Mouse (Mus musculus): ENCODE measurements around the gene Skil. TPM values are rescaled to one million over a fixed set of nuclear protein-coding genes. Genes with fewer than 3 reads are reported as not detected.

Skil gene
- polyA plus RNA-seq, 1 experiment, result 24.5 TPM

DNA sequence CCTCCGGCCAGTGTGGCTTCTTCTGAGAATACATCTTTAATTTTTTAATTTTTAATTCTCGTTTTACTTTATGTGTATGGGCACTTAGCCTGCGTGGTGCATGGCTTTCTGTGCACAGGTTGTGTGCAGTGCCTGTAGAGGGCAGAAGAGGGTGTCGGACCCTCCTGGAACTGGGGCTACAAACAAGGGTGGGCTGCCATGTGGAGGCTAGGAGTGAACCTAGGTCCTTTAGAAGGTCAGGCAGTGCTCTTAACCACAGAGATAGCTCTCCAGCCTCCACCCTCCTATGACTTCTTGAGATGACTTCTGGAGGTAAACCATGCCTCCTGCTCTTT, 33.1 kb upstream of the Skil start:
- TF ChIP-seq POLR2A (IDR thresholded peaks at IDR 0.05; ENCODE audit: borderline replicate concordance, extremely low read depth, insufficient read depth, insufficient read length, poor library complexity, severe bottlenecking) (no peak), CTCF (IDR thresholded peaks at IDR 0.05; ENCODE audit: borderline replicate concordance, extremely low read depth, insufficient read depth, insufficient read length) (peak; percentile 31; the same call in 1 of the 2 replicates)
- DNase-seq (ENCODE audit: low read depth), result no peak

DNA sequence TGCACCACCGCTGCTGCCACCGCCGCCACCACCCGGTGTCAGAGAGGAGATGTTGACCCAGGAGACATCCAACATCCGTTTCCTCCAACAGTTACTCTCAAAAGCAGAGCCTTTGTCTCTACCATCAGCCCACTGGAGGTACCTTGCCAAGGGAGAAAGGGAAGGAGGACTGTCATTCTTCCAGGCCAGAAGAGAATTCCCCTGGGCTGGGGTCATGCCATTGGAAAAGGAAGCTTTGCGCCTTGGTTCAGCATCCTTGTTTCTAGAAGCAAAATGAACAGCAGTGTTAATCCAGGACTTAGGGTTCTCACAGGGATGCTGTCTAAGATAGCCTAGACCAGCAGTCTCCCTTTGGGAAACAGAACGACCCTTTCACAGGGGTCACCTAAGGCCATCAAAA, 32.5 kb upstream of the Skil start:
- TF ChIP-seq POLR2A (IDR thresholded peaks at IDR 0.05; ENCODE audit: borderline replicate concordance, extremely low read depth, insufficient read depth, insufficient read length, poor library complexity, severe bottlenecking) (no peak), CTCF (IDR thresholded peaks at IDR 0.05; ENCODE audit: borderline replicate concordance, extremely low read depth, insufficient read depth, insufficient read length) (no peak)
- DNase-seq (ENCODE audit: low read depth), result no peak

DNA sequence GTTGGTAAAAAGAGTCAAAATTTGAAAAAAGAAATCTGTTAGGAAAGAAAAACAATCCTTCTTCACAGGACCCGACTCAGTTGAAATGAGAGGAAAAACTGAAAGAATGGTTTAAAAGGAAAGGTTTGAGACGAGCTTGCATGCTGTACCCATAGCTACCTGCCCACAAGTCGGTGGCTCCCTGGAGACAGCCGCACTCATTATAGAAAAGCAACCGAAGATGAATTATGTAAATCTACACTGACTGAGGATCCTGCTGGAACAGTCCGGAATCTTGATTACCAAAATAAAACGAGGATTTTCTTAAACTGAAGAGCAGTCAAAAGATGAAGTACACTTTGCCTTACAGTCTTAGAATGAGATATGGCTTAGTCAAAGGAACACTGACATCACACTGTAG, 26.4 kb upstream of the Skil start:
- no peak for TF ChIP-seq POLR2A (IDR thresholded peaks at IDR 0.05; ENCODE audit: borderline replicate concordance, extremely low read depth, insufficient read depth, insufficient read length, poor library complexity, severe bottlenecking)
- TF ChIP-seq CTCF (IDR thresholded peaks at IDR 0.05; ENCODE audit: borderline replicate concordance, extremely low read depth, insufficient read depth, insufficient read length), result no peak
- no peak for DNase-seq (ENCODE audit: low read depth)

DNA sequence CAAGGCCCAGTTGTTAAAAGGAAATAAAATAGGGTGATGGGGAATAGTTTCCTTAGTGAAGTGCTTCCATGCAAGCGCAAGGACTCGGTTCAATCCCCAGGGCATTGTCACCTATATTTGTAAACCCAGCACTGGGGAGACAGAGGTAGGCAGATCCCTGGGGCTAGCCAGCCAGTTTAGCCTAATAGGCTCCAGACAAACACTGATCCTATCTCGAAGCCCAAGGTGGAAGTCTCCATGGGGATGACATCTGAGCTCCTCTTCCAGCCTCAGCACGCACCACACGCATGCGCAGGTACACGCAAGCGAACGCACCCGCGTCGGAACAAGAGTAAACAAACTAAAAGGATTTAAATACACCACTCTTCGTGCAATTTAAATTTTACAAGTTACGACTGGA, 23.1 kb upstream of the Skil start:
- DNase-seq (ENCODE audit: low read depth), result no peak
- TF ChIP-seq CTCF (IDR thresholded peaks at IDR 0.05; ENCODE audit: borderline replicate concordance, extremely low read depth, insufficient read depth, insufficient read length), result no peak
- TF ChIP-seq POLR2A (IDR thresholded peaks at IDR 0.05; ENCODE audit: borderline replicate concordance, extremely low read depth, insufficient read depth, insufficient read length, poor library complexity, severe bottlenecking), result no peak

DNA sequence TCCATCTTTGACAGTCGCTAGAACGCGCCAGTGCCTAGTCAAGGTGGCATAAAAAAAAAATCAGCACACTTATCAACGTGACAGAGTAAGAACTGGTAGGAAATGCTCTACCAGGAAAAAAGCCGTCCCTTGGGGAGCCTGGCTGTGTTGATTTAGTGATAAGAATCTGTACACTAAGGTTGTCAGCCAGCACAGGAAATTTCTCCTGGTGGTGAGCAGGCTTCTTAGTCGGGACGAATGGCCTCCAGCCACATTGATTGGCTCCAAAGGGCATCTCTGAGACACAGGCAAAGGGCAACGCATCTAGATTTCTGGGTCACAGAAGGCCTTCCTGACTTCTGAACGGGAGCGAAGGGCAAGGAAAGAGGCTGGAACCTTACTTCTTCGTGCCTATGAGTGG, 19.1 kb upstream of the Skil start:
- no peak for DNase-seq (ENCODE audit: low read depth)

DNA sequence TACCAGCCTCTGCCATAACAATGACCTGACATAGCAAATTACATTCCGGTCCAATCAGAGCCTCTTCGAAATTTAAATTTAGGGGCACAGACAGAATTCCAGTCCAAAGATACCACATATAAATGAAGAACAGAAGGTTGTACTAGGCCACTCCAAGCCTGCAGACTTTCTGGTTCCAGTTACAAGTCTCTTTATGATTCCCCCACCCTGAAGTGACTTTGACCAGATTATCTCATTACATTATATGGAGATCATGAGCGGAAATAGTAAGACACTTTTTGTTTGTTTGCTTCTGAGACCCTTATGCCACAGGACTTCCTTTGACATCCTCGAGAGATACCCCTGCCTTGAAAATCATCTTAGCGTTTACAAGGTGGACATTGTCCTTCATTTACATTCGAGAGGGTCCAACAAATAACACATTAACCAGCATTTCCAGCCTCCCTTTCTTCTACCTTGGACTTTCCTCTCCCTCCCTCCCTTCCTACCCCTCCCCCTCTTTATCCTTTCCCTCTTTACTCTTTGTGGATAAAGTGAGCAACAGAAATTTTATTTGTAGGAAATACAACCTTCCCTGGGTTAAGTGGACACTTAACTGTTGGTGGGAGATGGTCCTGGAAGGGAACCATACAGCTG, 17.7 kb upstream of the Skil start:
- TF ChIP-seq CTCF (IDR thresholded peaks at IDR 0.05; ENCODE audit: borderline replicate concordance, extremely low read depth, insufficient read depth, insufficient read length), result no peak
- no peak for TF ChIP-seq POLR2A (IDR thresholded peaks at IDR 0.05; ENCODE audit: borderline replicate concordance, extremely low read depth, insufficient read depth, insufficient read length, poor library complexity, severe bottlenecking)
- no peak for DNase-seq (ENCODE audit: low read depth)

More for the DNA sequence above, 19.1 kb upstream of the Skil start:
- TF ChIP-seq CTCF (IDR thresholded peaks at IDR 0.05; ENCODE audit: borderline replicate concordance, extremely low read depth, insufficient read depth, insufficient read length) (no peak), POLR2A (IDR thresholded peaks at IDR 0.05; ENCODE audit: borderline replicate concordance, extremely low read depth, insufficient read depth, insufficient read length, poor library complexity, severe bottlenecking) (no peak)

DNA sequence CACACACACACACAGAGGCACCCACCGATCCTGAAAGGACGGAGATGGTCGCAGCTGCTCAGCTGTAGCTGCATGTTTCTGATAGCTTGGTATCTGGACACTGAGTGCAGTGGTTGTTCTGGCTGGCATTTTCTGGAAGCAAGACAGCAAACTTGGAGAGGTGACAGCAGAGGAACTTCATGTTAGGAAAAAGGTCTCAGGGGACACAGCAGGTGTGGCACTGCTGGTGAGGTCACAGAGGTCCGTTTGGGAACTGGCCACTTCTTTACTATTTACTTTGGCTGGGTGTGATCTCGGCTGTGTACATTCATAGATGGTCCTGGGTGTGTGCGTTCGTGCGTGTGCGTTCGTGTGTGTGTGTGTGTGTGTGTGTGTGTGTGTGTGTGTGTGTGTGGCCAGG, 15.4 kb upstream of the Skil start:
- TF ChIP-seq CTCF (IDR thresholded peaks at IDR 0.05; ENCODE audit: borderline replicate concordance, extremely low read depth, insufficient read depth, insufficient read length) (no peak), POLR2A (IDR thresholded peaks at IDR 0.05; ENCODE audit: borderline replicate concordance, extremely low read depth, insufficient read depth, insufficient read length, poor library complexity, severe bottlenecking) (no peak)
- no peak for DNase-seq (ENCODE audit: low read depth)

DNA sequence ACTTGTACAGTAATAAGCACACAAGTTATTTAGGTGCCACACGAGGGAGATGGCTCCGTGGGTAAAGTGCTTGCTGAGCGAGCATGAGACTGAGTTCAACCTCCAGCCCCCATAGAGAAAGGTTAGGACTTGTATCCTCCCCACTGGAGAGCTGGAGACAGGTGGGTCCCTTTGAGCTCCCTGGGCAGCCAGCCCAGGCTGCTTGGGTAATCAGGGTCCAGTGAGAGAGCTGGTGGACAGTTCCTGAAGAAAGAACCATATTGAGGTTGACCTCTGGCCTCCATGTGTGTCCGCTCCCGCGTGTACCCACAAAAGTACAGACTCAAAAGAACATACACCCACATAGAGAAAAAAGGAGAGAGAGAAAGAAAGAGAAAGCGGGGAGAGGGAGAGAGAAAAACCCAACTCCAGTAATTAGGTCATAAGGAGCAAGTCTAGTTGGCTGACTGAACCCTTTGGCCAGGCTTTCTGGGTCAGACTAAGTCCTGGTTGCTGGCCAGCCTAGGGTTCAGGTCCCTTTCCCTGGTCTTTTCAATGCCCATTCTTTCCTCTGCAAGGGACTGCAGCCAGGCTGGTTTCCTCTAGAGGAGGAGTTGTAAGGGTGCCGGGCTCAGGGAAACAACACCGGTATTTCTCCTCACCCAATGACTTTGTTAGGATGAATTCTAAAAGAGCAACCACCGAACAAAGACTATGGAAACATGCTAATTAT, 13.9 kb upstream of the Skil start:
- TF ChIP-seq CTCF (IDR thresholded peaks at IDR 0.05; ENCODE audit: borderline replicate concordance, extremely low read depth, insufficient read depth, insufficient read length), result no peak
- no peak for TF ChIP-seq POLR2A (IDR thresholded peaks at IDR 0.05; ENCODE audit: borderline replicate concordance, extremely low read depth, insufficient read depth, insufficient read length, poor library complexity, severe bottlenecking)
- no peak for DNase-seq (ENCODE audit: low read depth)

DNA sequence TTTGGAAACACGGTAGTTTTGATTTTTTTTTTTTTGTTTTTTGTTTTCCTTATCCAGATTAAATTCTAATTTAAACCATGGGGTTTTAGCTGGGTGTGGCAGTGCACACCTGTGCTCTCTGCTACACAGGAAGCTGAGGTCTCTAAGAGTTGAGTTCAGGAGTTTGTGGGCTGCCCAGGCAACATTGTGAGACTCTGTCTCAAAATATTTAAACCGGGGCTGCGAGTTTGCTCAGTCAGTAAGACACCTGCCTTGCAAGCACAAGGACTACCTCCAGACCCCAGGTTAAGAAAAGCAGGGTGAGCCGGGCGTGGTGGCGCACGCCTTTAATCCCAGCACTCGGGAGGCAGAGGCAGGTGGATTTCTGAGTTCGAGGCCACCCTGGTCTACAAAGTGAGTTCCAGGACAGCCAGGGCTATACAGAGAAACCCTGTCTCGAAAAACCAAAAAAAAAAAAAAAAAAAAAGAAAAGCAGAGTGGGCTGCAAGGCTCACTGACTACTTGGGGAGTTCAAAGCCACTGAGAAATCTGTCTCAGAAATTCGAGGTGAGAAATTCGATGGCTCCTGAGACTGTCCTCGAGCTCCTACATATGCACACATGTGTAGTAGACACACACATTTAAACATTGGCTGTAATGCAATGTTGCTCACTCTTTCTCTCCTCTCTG, 11.9 kb upstream of the Skil start:
- DNase-seq (ENCODE audit: low read depth), result no peak
- TF ChIP-seq POLR2A (IDR thresholded peaks at IDR 0.05; ENCODE audit: borderline replicate concordance, extremely low read depth, insufficient read depth, insufficient read length, poor library complexity, severe bottlenecking) (no peak), CTCF (IDR thresholded peaks at IDR 0.05; ENCODE audit: borderline replicate concordance, extremely low read depth, insufficient read depth, insufficient read length) (no peak)

DNA sequence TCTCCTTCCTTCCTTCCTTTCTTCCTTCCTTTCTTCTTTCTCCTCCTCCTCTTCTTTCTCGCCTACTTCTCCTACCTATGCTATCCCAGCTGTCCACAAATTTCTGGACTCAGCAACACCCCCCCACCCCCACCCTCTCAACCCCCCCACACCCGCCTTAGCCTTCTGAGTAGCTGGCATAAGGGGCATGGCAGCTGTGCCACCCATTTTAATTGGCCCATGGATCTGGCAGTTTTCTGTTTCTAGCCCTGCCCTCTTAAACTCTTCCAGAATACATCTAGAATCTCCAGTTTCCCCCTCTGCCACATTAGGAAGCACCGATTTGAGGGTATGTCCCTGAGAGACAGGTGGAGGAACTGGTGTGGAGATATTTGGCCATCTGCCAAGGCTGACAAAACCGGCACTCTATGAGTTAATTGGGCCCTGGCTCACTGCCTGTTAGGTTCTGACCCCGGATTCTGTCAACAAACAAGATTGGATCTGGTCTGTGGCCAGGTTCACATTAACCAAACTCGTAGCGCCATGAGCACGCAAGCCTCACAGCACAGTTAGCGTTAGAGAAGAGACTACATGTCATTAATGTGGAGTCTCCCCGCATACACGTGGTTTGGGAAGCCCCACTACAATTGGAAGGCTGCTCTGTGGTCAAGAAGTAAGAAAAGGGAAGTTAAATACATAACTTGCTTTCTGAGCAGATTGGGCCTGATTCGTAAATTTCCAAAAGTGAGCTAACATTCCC, 11.2 kb upstream of the Skil start:
- TF ChIP-seq POLR2A (IDR thresholded peaks at IDR 0.05; ENCODE audit: borderline replicate concordance, extremely low read depth, insufficient read depth, insufficient read length, poor library complexity, severe bottlenecking), result no peak
- no peak for TF ChIP-seq CTCF (IDR thresholded peaks at IDR 0.05; ENCODE audit: borderline replicate concordance, extremely low read depth, insufficient read depth, insufficient read length)
- DNase-seq (ENCODE audit: low read depth), result peak; percentile 83

DNA sequence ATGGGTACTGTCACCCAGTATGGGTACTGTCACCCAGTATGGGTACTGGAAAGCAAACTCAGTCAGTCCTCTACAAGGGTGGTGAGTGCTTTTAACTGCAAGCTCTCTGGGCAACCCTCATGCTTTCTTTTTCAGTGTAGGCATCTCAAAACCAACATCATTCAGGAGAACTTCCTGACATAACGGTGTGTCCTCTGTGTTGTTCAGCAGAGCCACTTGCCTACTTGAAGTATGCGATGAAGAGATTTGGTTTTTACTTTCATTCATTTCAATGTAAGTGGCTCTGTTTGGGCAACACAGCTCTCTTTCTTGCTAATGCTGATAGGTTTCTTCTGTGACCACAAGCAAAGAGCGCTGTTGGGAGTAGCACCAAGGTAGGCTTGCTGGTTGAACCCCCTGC, 9.9 kb upstream of the Skil start:
- no peak for DNase-seq (ENCODE audit: low read depth)
- TF ChIP-seq CTCF (IDR thresholded peaks at IDR 0.05; ENCODE audit: borderline replicate concordance, extremely low read depth, insufficient read depth, insufficient read length), result no peak
- no peak for TF ChIP-seq POLR2A (IDR thresholded peaks at IDR 0.05; ENCODE audit: borderline replicate concordance, extremely low read depth, insufficient read depth, insufficient read length, poor library complexity, severe bottlenecking)
